Mouse (Mus musculus): ENCODE results near the gene Atp6v0a2. TPM values are rescaled to one million over a fixed set of nuclear protein-coding genes. Genes with fewer than 3 reads are reported as not detected.

Gene Atp6v0a2
- total RNA-seq, 2 experiments from 2014 or later: 25.9 to 27.4 TPM

DNA sequence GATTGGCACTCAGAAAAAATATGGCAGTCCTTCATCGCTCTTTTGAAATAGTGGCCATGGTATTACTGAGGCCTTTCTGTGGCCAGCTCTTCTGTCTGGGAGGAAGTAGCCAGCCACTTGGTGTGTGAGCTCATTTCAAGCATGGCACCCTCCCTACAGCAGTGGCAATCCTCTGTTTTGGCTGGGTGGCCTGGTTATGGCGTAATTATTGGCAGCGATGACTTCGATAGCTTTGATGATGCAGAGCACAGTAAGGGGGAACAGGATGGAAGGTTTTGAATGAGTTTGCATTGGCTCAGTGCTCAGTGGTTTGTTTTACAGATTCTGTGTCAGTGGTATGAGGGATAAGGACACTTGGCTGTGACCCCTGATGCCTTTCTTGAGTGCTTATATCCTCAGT is 8.3 kb downstream of the Atp6v0a2 start:
- DNase-seq: no peak

DNA sequence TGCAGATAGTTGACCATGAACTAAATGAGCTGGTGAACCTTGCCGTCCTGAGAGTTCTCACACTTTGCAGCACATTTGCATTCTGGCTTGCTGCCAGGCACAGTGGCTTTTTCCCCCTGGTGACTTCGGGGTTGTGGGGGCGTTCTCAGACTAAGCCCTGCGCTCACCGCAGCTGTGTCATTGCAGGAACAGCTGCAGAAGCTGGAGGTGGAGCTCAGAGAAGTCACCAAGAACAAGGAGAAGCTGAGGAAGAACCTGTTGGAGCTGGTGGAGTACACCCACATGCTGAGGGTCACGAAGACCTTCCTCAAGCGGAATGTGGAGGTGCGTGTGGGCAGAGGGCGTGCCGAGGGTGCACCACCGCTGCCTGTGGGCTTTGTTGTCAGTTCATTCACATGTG is 8.9 kb downstream of the Atp6v0a2 start:
- no peak for DNase-seq

- DNase-seq: no peak
Measured at GRCm38 (mm10) chr5:124637836-124638235, 9.5 kb downstream of the Atp6v0a2 start.

DNA sequence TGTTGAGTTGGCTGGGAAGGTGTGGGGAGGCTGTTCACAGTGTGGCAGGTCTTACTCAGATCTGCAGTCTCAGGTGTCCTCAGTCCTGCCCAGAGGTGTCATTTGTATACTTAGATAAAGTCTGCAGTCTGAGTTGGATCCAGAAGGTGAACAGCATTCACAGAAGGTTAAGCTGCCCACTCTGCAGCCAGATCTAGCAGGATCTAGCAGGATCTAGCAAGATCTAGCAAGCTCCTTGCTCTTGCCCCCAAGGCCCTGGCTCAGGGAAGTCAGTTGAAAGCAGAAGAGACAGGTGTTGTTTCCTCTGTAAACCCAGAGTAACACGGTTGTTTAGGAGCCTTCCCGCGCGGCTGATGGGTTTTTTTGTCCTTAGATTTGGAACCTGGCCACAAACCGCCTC is 85.4 kb downstream of the Atp6v0a2 start:
- DNase-seq: no peak

DNA sequence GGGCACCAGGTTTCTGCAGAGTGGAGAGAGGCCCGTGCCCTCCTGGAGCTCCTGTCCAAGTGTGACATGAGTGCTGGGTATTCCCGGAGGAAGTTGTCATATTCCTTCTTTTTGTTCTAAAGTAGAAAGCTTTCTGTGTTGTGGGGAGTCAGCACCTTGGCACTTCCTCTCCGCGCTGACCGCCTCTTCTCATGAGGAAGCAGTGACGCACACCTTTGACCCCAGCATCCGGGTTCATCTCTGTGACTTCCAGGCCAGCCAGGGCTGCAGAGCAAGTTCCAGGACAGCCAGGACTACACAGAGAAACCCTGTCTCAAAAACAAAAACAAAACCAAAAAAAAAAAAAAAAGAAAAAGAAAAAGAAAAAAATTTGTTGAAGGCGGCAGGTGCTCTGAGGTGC is 86.8 kb downstream of the Atp6v0a2 start:
- no peak for DNase-seq

DNA sequence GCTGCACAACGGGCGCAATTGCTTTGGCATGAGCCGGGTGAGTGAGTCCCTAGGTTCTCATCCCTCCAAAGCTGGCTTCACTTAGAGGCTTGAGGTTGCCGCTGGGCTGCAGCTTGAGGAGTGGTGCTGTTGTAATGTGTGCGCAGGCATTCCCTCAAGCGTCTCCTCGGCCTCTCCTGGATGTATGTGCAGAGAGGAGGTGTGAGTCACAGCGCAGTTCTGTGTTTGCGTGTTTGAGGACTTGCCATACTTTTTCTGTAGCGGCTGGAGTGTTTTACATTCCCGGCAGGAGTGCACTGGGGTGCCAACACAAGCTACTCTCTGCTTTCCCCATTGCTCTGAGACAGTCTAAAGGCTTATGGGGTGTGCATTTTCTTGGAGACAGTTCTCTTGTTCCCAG is 89.6 kb downstream of the Atp6v0a2 start:
- DNase-seq: no peak

- DNase-seq: no peak
Measured at GRCm38 (mm10) chr5:124718396-124718795, 90.0 kb downstream of the Atp6v0a2 start.

DNA sequence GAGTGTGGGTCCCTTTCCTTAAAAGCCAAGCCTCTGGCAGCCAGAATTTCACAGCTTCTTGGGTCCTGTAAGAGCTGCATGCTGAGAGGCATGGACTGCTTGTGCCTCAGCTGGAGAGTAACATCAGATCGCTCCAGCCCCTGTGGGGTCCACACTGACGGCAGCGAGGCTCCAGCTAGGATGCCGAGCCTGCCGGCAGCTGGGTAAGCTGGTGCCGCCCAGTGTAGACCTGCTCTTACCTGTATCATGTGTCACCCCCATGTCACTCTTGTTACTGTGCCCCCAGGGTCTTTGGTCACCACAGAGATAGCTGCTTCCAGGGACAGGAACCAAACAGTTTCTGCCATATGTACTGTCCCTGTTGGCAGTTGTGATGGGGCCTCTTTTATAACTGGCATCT is 94.7 kb downstream of the Atp6v0a2 start:
- DNase-seq: no peak

DNA sequence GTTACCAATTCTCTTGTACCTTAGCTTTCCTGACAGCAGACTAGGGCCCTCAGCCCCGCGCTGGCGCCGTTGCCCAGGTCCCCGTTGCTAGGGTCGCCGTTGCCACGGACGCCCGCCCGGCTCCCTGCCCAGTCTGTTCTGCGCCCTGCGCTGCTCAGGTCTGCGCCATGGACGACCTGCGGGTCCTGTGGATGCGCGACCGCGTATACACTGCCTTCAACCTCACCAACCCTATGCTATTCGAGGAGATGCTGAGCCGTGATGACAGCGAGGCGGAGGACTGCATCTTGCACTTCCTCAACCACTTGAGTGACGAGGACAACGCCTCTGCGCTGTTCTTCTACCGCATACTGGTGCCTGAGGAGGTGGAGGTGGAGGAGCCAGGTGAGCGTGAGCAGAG is 96.6 kb downstream of the Atp6v0a2 start, which contains the start of gene Dnah10:
Gene Dnah10 (plus strand): TSS at position 89 of the 400 bp plus-strand sequence.
- DNase-seq: no peak

GRCm38 (mm10) chr5:124729662-124730206 is 101.4 kb downstream of the Atp6v0a2 start:
- no peak for DNase-seq

- no peak for DNase-seq
Measured at GRCm38 (mm10) chr5:124733961-124734360, 105.6 kb downstream of the Atp6v0a2 start.

DNA sequence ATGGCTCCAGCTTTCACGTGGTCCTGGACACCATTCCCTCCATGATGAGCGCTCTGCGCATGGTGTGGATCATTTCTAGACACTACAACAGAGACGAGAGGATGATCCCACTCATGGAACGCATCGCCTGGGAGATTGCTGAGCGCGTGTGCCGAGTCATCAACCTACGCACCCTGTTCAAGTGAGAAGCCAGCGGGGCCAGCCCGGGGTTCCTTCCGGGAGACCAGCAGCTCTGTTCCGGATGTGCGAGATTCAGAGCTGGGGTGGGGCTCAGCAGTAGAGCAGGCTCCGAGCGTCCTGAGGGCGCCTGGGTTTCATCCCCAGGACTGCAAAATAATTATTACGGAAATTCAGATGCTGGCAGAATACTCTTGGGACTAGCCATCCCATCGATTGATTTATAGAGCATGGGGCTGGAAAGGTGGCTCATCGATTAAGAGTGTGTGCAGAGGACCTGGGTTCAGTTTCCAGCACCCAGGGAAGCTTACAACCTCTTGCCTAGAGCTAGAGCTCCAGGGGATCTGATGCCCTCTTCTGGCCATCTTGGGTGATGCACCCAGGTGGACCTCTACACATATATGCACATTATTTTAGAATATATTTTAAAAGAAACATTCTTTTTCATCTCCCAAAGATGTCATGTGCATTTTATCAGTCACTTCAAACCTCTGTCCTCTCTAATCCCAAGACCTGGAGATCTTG is 113.7 kb downstream of the Atp6v0a2 start:
- no peak for DNase-seq

DNA sequence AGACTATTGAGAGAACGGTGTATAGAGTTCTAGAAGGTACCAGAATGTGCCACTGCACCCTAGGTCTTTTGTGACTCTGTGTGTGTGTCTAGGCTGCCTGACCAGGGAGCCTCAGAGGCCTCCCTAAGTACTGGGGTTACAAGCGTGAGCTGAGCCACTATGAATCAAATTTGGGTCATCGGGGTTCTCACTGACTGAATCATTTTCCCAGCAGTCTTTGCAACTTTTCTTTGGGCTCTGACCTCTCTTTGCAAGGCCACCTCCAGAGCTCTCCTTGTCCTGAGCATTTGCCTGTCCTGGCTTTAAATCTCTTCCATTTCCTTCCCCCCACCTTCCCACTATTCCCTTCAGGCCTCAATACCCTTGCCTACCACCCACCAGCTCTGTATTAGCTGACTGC is 115.5 kb downstream of the Atp6v0a2 start:
- DNase-seq: no peak

GRCm38 (mm10) chr5:124746220-124746619 is 117.8 kb downstream of the Atp6v0a2 start:
- DNase-seq: no peak

GRCm38 (mm10) chr5:124748296-124748695 is 119.9 kb downstream of the Atp6v0a2 start:
- no peak for DNase-seq

DNA sequence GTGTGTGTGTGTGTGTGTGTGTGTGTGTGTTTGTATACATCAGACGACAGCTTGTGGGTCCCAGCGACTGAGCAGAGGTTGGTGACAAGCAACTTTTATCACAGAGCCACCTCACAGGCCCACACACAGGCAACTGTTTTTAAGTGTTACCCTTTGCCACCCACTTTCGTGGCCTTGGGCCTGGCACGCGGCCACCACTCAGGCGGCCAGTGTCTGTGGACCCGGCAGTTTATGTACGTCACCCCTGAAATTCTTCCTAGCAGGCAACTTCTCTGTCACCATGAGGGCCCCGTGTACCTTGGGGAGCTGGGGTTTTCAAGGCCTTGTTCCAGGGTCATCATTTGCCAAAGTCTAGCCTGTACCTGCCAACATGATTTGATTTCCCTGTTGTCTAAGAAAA is 123.3 kb downstream of the Atp6v0a2 start:
- no peak for DNase-seq

GRCm38 (mm10) chr5:124761011-124761410 is 132.6 kb downstream of the Atp6v0a2 start:
- no peak for DNase-seq

GRCm38 (mm10) chr5:124761787-124762186 is 133.4 kb downstream of the Atp6v0a2 start:
- no peak for DNase-seq

Other genes with a start within 250 kb of the Atp6v0a2 start
- 10 to 100 TPM; 35.3 to 37.7 TPM for gene Sbno1, start 202.6 kb upstream of the Atp6v0a2 start, total RNA-seq (2021)
- 100 to 1,000 TPM; 107 to 134 TPM for gene Kmt5a, start 188.6 kb upstream of the Atp6v0a2 start, total RNA-seq (2021)
- gene Rilpl2, start 150.2 kb upstream of the Atp6v0a2 start, total RNA-seq (2021): 1 to 10 TPM; 3.9 to 5.1 TPM
- 10 to 100 TPM; 23.0 to 23.8 TPM for gene Snrnp35, start 145.4 kb upstream of the Atp6v0a2 start, total RNA-seq (2021)
- gene Rilpl1, start 97.2 kb upstream of the Atp6v0a2 start, total RNA-seq (2021): 100 to 1,000 TPM; 121 to 144 TPM
- 100 to 1,000 TPM; 145 to 151 TPM for gene Tmed2, start 87.9 kb upstream of the Atp6v0a2 start, total RNA-seq (2021)
- gene Ddx55, start 75.7 kb upstream of the Atp6v0a2 start, total RNA-seq (2021): 1 to 10 TPM; 4.3 to 4.8 TPM
- 10 to 100 TPM; 35.2 to 39.1 TPM for gene Eif2b1, start 49.4 kb upstream of the Atp6v0a2 start, total RNA-seq (2021)
- 10 to 100 TPM; 14.6 to 16.2 TPM for gene Gtf2h3, start 49.4 kb upstream of the Atp6v0a2 start, total RNA-seq (2021)
- under 1 TPM; 0.03 to 0.05 TPM for gene Dnah10, start 96.5 kb downstream of the Atp6v0a2 start, total RNA-seq (2021)
- gene Ccdc92, start 233.8 kb downstream of the Atp6v0a2 start, total RNA-seq (2021): under 1 TPM; 0.26 to 0.40 TPM
- gene Zfp664, start 234.1 kb downstream of the Atp6v0a2 start, total RNA-seq (2021): 10 to 100 TPM; 18.2 to 19.0 TPM

Data from gastrocnemius, postnatal 25 days (tissue).